Mouse (Mus musculus) small intestine, adult 2 months (tissue): ENCODE data around the gene Cyp27b1.

Experiments used
- CTCF ChIP-seq: fragments of 200-500 bp; IDR thresholded peaks from 2 replicates; pipeline ENCODE4 v1.5.1; 2012; ENCODE audit warnings: low read depth, mild to moderate bottlenecking, control low read depth, inconsistent platforms, low read length, moderate library complexity, mixed read lengths; ENCODE audit not compliant: insufficient replicate concordance, insufficient read length; ENCODE audit errors: extremely low read depth
- POLR2A ChIP-seq: fragments of 200-500 bp; IDR thresholded peaks from 2 replicates; pipeline ENCODE4 v1.6.1; 2012; ENCODE audit warnings: low read depth, mild to moderate bottlenecking, control low read depth, inconsistent platforms, low read length, moderate library complexity

- TF ChIP-seq POLR2A, result no peak
- no peak for TF ChIP-seq CTCF
These were observed 10.4 kb upstream of the Cyp27b1 start for GRCm38 (mm10) chr10:127037641-127038040.
